Mouse (Mus musculus): Measurements from ENCODE around the gene Exoc4. TPM values are rescaled to one million over a fixed set of nuclear protein-coding genes. Genes with fewer than 3 reads are reported as not detected.
A peak's percentile ranks its signal among the peaks of the same experiment; 100 is the strongest.

Exoc4 gene
- polyA plus RNA-seq, 1 experiment: 9.6 TPM

- no peak for DNase-seq
- Histone ChIP-seq H3K4me3 (ENCODE audit: insufficient read depth, low read depth, low read length) (no peak overlapping the region), H3K36me3 (ENCODE audit: control insufficient read depth, insufficient read depth, low read length) (no peaks in the 10 kb centered on the region), H3K27ac (ENCODE audit: insufficient read depth, low read depth, low read length) (no peak overlapping the region), H3K27me3 (replicated peaks; ENCODE audit: control insufficient read depth, insufficient read depth, low read length) (no peaks in the 10 kb centered on the region), H3K4me1 (ENCODE audit: control insufficient read depth, insufficient read depth, low read length) (no peaks in the 10 kb centered on the region)
- TF ChIP-seq CTCF (conservative IDR thresholded peaks at IDR 0.05; ENCODE audit: insufficient read depth, insufficient read length, low read depth, low read length): no peak
- TF ChIP-seq POLR2A (IDR thresholded peaks at IDR 0.05; ENCODE audit: low read depth, low read length): no peak
- 77% methylated on average over 5 of the region's 5 CpGs for WGBS
These were observed 738.2 kb downstream of the Exoc4 start for GRCm38 (mm10) chr6:33987132-33987531.

GRCm38 (mm10) chr6:33992213-33993034 lies 743.5 kb downstream of the Exoc4 start:
- no peak overlapping the region for H3K27ac ChIP-seq (ENCODE audit: insufficient read depth, low read depth, low read length)
- no peaks in the 10 kb centered on the region for H3K4me1 ChIP-seq (ENCODE audit: control insufficient read depth, insufficient read depth, low read length)
- no peaks in the 10 kb centered on the region for H3K36me3 ChIP-seq (ENCODE audit: control insufficient read depth, insufficient read depth, low read length)
- no peaks in the 10 kb centered on the region for H3K27me3 ChIP-seq (replicated peaks; ENCODE audit: control insufficient read depth, insufficient read depth, low read length)
- 53% methylated on average over 24 of the region's 24 CpGs for WGBS
- no peak overlapping the region for H3K4me3 ChIP-seq (ENCODE audit: insufficient read depth, low read depth, low read length)
- DNase-seq: no peak
- TF ChIP-seq POLR2A (IDR thresholded peaks at IDR 0.05; ENCODE audit: low read depth, low read length) (no peak), CTCF (conservative IDR thresholded peaks at IDR 0.05; ENCODE audit: insufficient read depth, insufficient read length, low read depth, low read length) (no peak)

- Histone ChIP-seq H3K27me3 (replicated peaks; ENCODE audit: control insufficient read depth, insufficient read depth, low read length) (no peaks in the 10 kb centered on the region), H3K27ac (ENCODE audit: insufficient read depth, low read depth, low read length) (no peak overlapping the region), H3K4me1 (ENCODE audit: control insufficient read depth, insufficient read depth, low read length) (no peaks in the 10 kb centered on the region), H3K36me3 (ENCODE audit: control insufficient read depth, insufficient read depth, low read length) (no peaks in the 10 kb centered on the region), H3K4me3 (ENCODE audit: insufficient read depth, low read depth, low read length) (no peak overlapping the region)
- TF ChIP-seq POLR2A (IDR thresholded peaks at IDR 0.05; ENCODE audit: low read depth, low read length): no peak
- TF ChIP-seq CTCF (conservative IDR thresholded peaks at IDR 0.05; ENCODE audit: insufficient read depth, insufficient read length, low read depth, low read length): no peak
- 83% methylated on average over 6 of the region's 6 CpGs for WGBS
- DNase-seq: no peak
These were observed 745.0 kb downstream of the Exoc4 start for GRCm38 (mm10) chr6:33993842-33994241.

- 23% methylated on average over 4 of the region's 4 CpGs for WGBS
- DNase-seq: peak; percentile 12
- Histone ChIP-seq H3K36me3 (ENCODE audit: control insufficient read depth, insufficient read depth, low read length) (no peaks in the 10 kb centered on the region), H3K27ac (ENCODE audit: insufficient read depth, low read depth, low read length) (no peak overlapping the region), H3K27me3 (replicated peaks; ENCODE audit: control insufficient read depth, insufficient read depth, low read length) (no peaks in the 10 kb centered on the region), H3K4me1 (ENCODE audit: control insufficient read depth, insufficient read depth, low read length) (no peaks in the 10 kb centered on the region), H3K4me3 (ENCODE audit: insufficient read depth, low read depth, low read length) (no peak overlapping the region)
- TF ChIP-seq CTCF (conservative IDR thresholded peaks at IDR 0.05; ENCODE audit: insufficient read depth, insufficient read length, low read depth, low read length) (no peak), POLR2A (IDR thresholded peaks at IDR 0.05; ENCODE audit: low read depth, low read length) (no peak)
These were observed 749.7 kb downstream of the Exoc4 start for GRCm38 (mm10) chr6:33998590-33998989.

- H3K36me3 ChIP-seq (ENCODE audit: control insufficient read depth, insufficient read depth, low read length): no peaks in the 10 kb centered on the region
- 56% methylated on average over 7 of the region's 7 CpGs for WGBS
- no peak overlapping the region for H3K27ac ChIP-seq (ENCODE audit: insufficient read depth, low read depth, low read length)
- TF ChIP-seq CTCF (conservative IDR thresholded peaks at IDR 0.05; ENCODE audit: insufficient read depth, insufficient read length, low read depth, low read length) (no peak), POLR2A (IDR thresholded peaks at IDR 0.05; ENCODE audit: low read depth, low read length) (no peak)
- H3K4me1 ChIP-seq (ENCODE audit: control insufficient read depth, insufficient read depth, low read length): no peaks in the 10 kb centered on the region
- no peaks in the 10 kb centered on the region for H3K27me3 ChIP-seq (replicated peaks; ENCODE audit: control insufficient read depth, insufficient read depth, low read length)
- no peak overlapping the region for H3K4me3 ChIP-seq (ENCODE audit: insufficient read depth, low read depth, low read length)
- no peak for DNase-seq
These were observed 750.6 kb downstream of the Exoc4 start for GRCm38 (mm10) chr6:33999530-33999929.

- DNase-seq: no peak
- no peak overlapping the region for H3K27ac ChIP-seq (ENCODE audit: insufficient read depth, low read depth, low read length)
- no peak overlapping the region for H3K4me3 ChIP-seq (ENCODE audit: insufficient read depth, low read depth, low read length)
- WGBS: 86% methylated on average over 7 of the region's 7 CpGs
- no peaks in the 10 kb centered on the region for H3K27me3 ChIP-seq (replicated peaks; ENCODE audit: control insufficient read depth, insufficient read depth, low read length)
- TF ChIP-seq POLR2A (IDR thresholded peaks at IDR 0.05; ENCODE audit: low read depth, low read length) (no peak), CTCF (conservative IDR thresholded peaks at IDR 0.05; ENCODE audit: insufficient read depth, insufficient read length, low read depth, low read length) (no peak)
- no peaks in the 10 kb centered on the region for H3K36me3 ChIP-seq (ENCODE audit: control insufficient read depth, insufficient read depth, low read length)
- no peaks in the 10 kb centered on the region for H3K4me1 ChIP-seq (ENCODE audit: control insufficient read depth, insufficient read depth, low read length)
These were observed 751.8 kb downstream of the Exoc4 start for GRCm38 (mm10) chr6:34000644-34001043.

GRCm38 (mm10) chr6:34003033-34003432 lies 754.1 kb downstream of the Exoc4 start:
- Histone ChIP-seq H3K27ac (ENCODE audit: insufficient read depth, low read depth, low read length) (no peak overlapping the region), H3K27me3 (replicated peaks; ENCODE audit: control insufficient read depth, insufficient read depth, low read length) (no peaks in the 10 kb centered on the region), H3K4me1 (ENCODE audit: control insufficient read depth, insufficient read depth, low read length) (no peaks in the 10 kb centered on the region), H3K4me3 (ENCODE audit: insufficient read depth, low read depth, low read length) (no peak overlapping the region), H3K36me3 (ENCODE audit: control insufficient read depth, insufficient read depth, low read length) (no peaks in the 10 kb centered on the region)
- no peak for DNase-seq
- WGBS: 27% methylated on average over 1 of the region's 1 CpGs
- no peak for TF ChIP-seq CTCF (conservative IDR thresholded peaks at IDR 0.05; ENCODE audit: insufficient read depth, insufficient read length, low read depth, low read length)

Measured in kidney, adult 2 months (tissue).